Mouse (Mus musculus): ENCODE measurements around the gene Il31ra. TPM values are rescaled to one million over a fixed set of nuclear protein-coding genes. Genes with fewer than 3 reads are reported as not detected.

The Il31ra gene
- polyA plus RNA-seq, 1 experiment from 2014 or later = not detected

- no peak for ATAC-seq (ENCODE audit: low FRiP score, low TSS enrichment)
- Histone ChIP-seq H3K4me1 (ENCODE audit: control insufficient read depth, insufficient read depth, low read length) (no peaks in the 10 kb centered on the region), H3K27me3 (ENCODE audit: control insufficient read depth, insufficient read depth, low read length) (no peaks in the 10 kb centered on the region), H3K4me3 (replicated peaks; ENCODE audit: low read depth, low read length) (no peak overlapping the region), H3K4me2 (ENCODE audit: low read length) (no peak overlapping the region), H3K27ac (replicated peaks; ENCODE audit: low read depth, low read length) (no peak overlapping the region), H3K9ac (replicated peaks; ENCODE audit: low read length) (no peak overlapping the region), H3K36me3 (ENCODE audit: control insufficient read depth, insufficient read depth, low read length) (no peaks in the 10 kb centered on the region), H3K9me3 (ENCODE audit: control insufficient read depth, low read length) (no peaks in the 10 kb centered on the region)
- DNase-seq = no peak
- whole genome bisulfite sequencing = 90% methylated on average over 7 of the region's 7 CpGs
Observed at GRCm38 (mm10) chr13:112551641-112552548, 42.3 kb downstream of the Il31ra start.

GRCm38 (mm10) chr13:112541223-112541975, 52.8 kb downstream of the Il31ra start:
- no peak overlapping the region for H3K4me2 ChIP-seq (ENCODE audit: low read length)
- no peak overlapping the region for H3K27ac ChIP-seq (replicated peaks; ENCODE audit: low read depth, low read length)
- H3K9me3 ChIP-seq (ENCODE audit: control insufficient read depth, low read length) = no peaks in the 10 kb centered on the region
- DNase-seq (no peak), ATAC-seq (ENCODE audit: low FRiP score, low TSS enrichment) (no peak)
- H3K4me3 ChIP-seq (replicated peaks; ENCODE audit: low read depth, low read length) = no peak overlapping the region
- H3K36me3 ChIP-seq (ENCODE audit: control insufficient read depth, insufficient read depth, low read length) = no peaks in the 10 kb centered on the region
- no peaks in the 10 kb centered on the region for H3K27me3 ChIP-seq (ENCODE audit: control insufficient read depth, insufficient read depth, low read length)
- WGBS = 91% methylated on average over 10 of the region's 10 CpGs
- no peaks in the 10 kb centered on the region for H3K4me1 ChIP-seq (ENCODE audit: control insufficient read depth, insufficient read depth, low read length)
- no peak overlapping the region for H3K9ac ChIP-seq (replicated peaks; ENCODE audit: low read length)

GRCm38 (mm10) chr13:112540616-112541015, 53.5 kb downstream of the Il31ra start:
- H3K27me3 ChIP-seq (ENCODE audit: control insufficient read depth, insufficient read depth, low read length) = no peaks in the 10 kb centered on the region
- no peaks in the 10 kb centered on the region for H3K36me3 ChIP-seq (ENCODE audit: control insufficient read depth, insufficient read depth, low read length)
- no peak overlapping the region for H3K27ac ChIP-seq (replicated peaks; ENCODE audit: low read depth, low read length)
- H3K9ac ChIP-seq (replicated peaks; ENCODE audit: low read length) = no peak overlapping the region
- no peak overlapping the region for H3K4me3 ChIP-seq (replicated peaks; ENCODE audit: low read depth, low read length)
- no peak overlapping the region for H3K4me2 ChIP-seq (ENCODE audit: low read length)
- no peaks in the 10 kb centered on the region for H3K4me1 ChIP-seq (ENCODE audit: control insufficient read depth, insufficient read depth, low read length)
- DNase-seq = no peak
- WGBS = 91% methylated on average over 3 of the region's 3 CpGs
- ATAC-seq (ENCODE audit: low FRiP score, low TSS enrichment) = no peak
- no peaks in the 10 kb centered on the region for H3K9me3 ChIP-seq (ENCODE audit: control insufficient read depth, low read length)

- H3K4me2 ChIP-seq (ENCODE audit: low read length) = no peak overlapping the region
- no peak for DNase-seq
- ATAC-seq (ENCODE audit: low FRiP score, low TSS enrichment) = no peak
- H3K9me3 ChIP-seq (ENCODE audit: control insufficient read depth, low read length) = no peaks in the 10 kb centered on the region
- no peaks in the 10 kb centered on the region for H3K27me3 ChIP-seq (ENCODE audit: control insufficient read depth, insufficient read depth, low read length)
- no peaks in the 10 kb centered on the region for H3K36me3 ChIP-seq (ENCODE audit: control insufficient read depth, insufficient read depth, low read length)
- no peak overlapping the region for H3K9ac ChIP-seq (replicated peaks; ENCODE audit: low read length)
- H3K27ac ChIP-seq (replicated peaks; ENCODE audit: low read depth, low read length) = no peak overlapping the region
- WGBS = 91% methylated on average over 7 of the region's 7 CpGs
- no peaks in the 10 kb centered on the region for H3K4me1 ChIP-seq (ENCODE audit: control insufficient read depth, insufficient read depth, low read length)
- no peak overlapping the region for H3K4me3 ChIP-seq (replicated peaks; ENCODE audit: low read depth, low read length)
Observed at GRCm38 (mm10) chr13:112537065-112537464, 57.1 kb downstream of the Il31ra start.

GRCm38 (mm10) chr13:112536611-112537010, 57.5 kb downstream of the Il31ra start:
- WGBS = 93% methylated on average over 4 of the region's 4 CpGs
- no peaks in the 10 kb centered on the region for H3K27me3 ChIP-seq (ENCODE audit: control insufficient read depth, insufficient read depth, low read length)
- H3K4me2 ChIP-seq (ENCODE audit: low read length) = no peak overlapping the region
- no peak overlapping the region for H3K4me3 ChIP-seq (replicated peaks; ENCODE audit: low read depth, low read length)
- H3K27ac ChIP-seq (replicated peaks; ENCODE audit: low read depth, low read length) = no peak overlapping the region
- H3K4me1 ChIP-seq (ENCODE audit: control insufficient read depth, insufficient read depth, low read length) = no peaks in the 10 kb centered on the region
- no peak overlapping the region for H3K9ac ChIP-seq (replicated peaks; ENCODE audit: low read length)
- no peaks in the 10 kb centered on the region for H3K9me3 ChIP-seq (ENCODE audit: control insufficient read depth, low read length)
- ATAC-seq (ENCODE audit: low FRiP score, low TSS enrichment) = no peak
- no peaks in the 10 kb centered on the region for H3K36me3 ChIP-seq (ENCODE audit: control insufficient read depth, insufficient read depth, low read length)
- DNase-seq = no peak

- no peak overlapping the region for H3K4me3 ChIP-seq (replicated peaks; ENCODE audit: low read depth, low read length)
- no peak for ATAC-seq (ENCODE audit: low FRiP score, low TSS enrichment)
- no peaks in the 10 kb centered on the region for H3K36me3 ChIP-seq (ENCODE audit: control insufficient read depth, insufficient read depth, low read length)
- H3K9ac ChIP-seq (replicated peaks; ENCODE audit: low read length) = no peak overlapping the region
- no peak overlapping the region for H3K27ac ChIP-seq (replicated peaks; ENCODE audit: low read depth, low read length)
- H3K27me3 ChIP-seq (ENCODE audit: control insufficient read depth, insufficient read depth, low read length) = no peaks in the 10 kb centered on the region
- no peak overlapping the region for H3K4me2 ChIP-seq (ENCODE audit: low read length)
- no peaks in the 10 kb centered on the region for H3K9me3 ChIP-seq (ENCODE audit: control insufficient read depth, low read length)
- no peaks in the 10 kb centered on the region for H3K4me1 ChIP-seq (ENCODE audit: control insufficient read depth, insufficient read depth, low read length)
- 63% methylated on average over 9 of the region's 9 CpGs for WGBS
- peak; percentile 25 for DNase-seq
Observed at GRCm38 (mm10) chr13:112533556-112533955, 60.6 kb downstream of the Il31ra start.

GRCm38 (mm10) chr13:112532235-112532634, 61.9 kb downstream of the Il31ra start:
- ATAC-seq (ENCODE audit: low FRiP score, low TSS enrichment) = no peak

GRCm38 (mm10) chr13:112529893-112530292, 64.3 kb downstream of the Il31ra start:
- DNase-seq (peak; percentile 86), ATAC-seq (ENCODE audit: low FRiP score, low TSS enrichment) (peak; percentile 58; the same call in 1 of the 2 replicates)
- Histone ChIP-seq H3K4me3 (replicated peaks; ENCODE audit: low read depth, low read length) (no peak overlapping the region), H3K36me3 (ENCODE audit: control insufficient read depth, insufficient read depth, low read length) (no peaks in the 10 kb centered on the region), H3K4me1 (ENCODE audit: control insufficient read depth, insufficient read depth, low read length) (no peaks in the 10 kb centered on the region), H3K4me2 (ENCODE audit: low read length) (no peak overlapping the region), H3K27me3 (ENCODE audit: control insufficient read depth, insufficient read depth, low read length) (no peaks in the 10 kb centered on the region), H3K9ac (replicated peaks; ENCODE audit: low read length) (no peak overlapping the region), H3K9me3 (ENCODE audit: control insufficient read depth, low read length) (no peaks in the 10 kb centered on the region), H3K27ac (replicated peaks; ENCODE audit: low read depth, low read length) (no peak overlapping the region)
- WGBS = 35% methylated on average over 3 of the region's 3 CpGs

More at GRCm38 (mm10) chr13:112532235-112532634, 61.9 kb downstream of the Il31ra start:
- Histone ChIP-seq H3K4me1 (ENCODE audit: control insufficient read depth, insufficient read depth, low read length) (no peaks in the 10 kb centered on the region), H3K9ac (replicated peaks; ENCODE audit: low read length) (no peak overlapping the region), H3K27me3 (ENCODE audit: control insufficient read depth, insufficient read depth, low read length) (no peaks in the 10 kb centered on the region), H3K4me3 (replicated peaks; ENCODE audit: low read depth, low read length) (no peak overlapping the region), H3K27ac (replicated peaks; ENCODE audit: low read depth, low read length) (no peak overlapping the region), H3K36me3 (ENCODE audit: control insufficient read depth, insufficient read depth, low read length) (no peaks in the 10 kb centered on the region), H3K4me2 (ENCODE audit: low read length) (no peak overlapping the region), H3K9me3 (ENCODE audit: control insufficient read depth, low read length) (no peaks in the 10 kb centered on the region)
- no peak for DNase-seq
- WGBS = 90% methylated on average over 6 of the region's 6 CpGs
